Mouse (Mus musculus) cerebellum, postnatal 36 days (tissue): ENCODE results near the gene Zfp444.

Source experiments
- DNase-seq, 2 experiments: peaks; one replicate each; pipeline ENCODE4 v3.0.0; 2021 to 2022; ENCODE audit warnings: mixed read lengths in 2 of 2

The Zfp444 gene

GRCm38 (mm10) chr7:6172006-6172649 lies at the start of gene Zfp444:
TSS of gene Zfp444 (plus strand) at chr7:6172226.
- DNase-seq, result peak; percentile 98 to 99

- DNase-seq, result peak; percentile 77 to 86
These were observed 45.2 kb upstream of the Zfp444 start for GRCm38 (mm10) chr7:6126690-6127448.

- no peak for DNase-seq
These were observed 41.7 kb upstream of the Zfp444 start for GRCm38 (mm10) chr7:6130346-6130745.

GRCm38 (mm10) chr7:6132646-6133045 lies 39.4 kb upstream of the Zfp444 start:
- no peak for DNase-seq

GRCm38 (mm10) chr7:6136497-6136896 lies 35.5 kb upstream of the Zfp444 start:
- DNase-seq, result no peak

- DNase-seq, result no peak
These were observed 32.7 kb upstream of the Zfp444 start for GRCm38 (mm10) chr7:6139295-6139694.

- no peak for DNase-seq
These were observed 28.0 kb upstream of the Zfp444 start for GRCm38 (mm10) chr7:6143991-6144531.

- DNase-seq, result no peak
These were observed 26.4 kb upstream of the Zfp444 start for GRCm38 (mm10) chr7:6145423-6146188.

GRCm38 (mm10) chr7:6146194-6146981 lies 25.6 kb upstream of the Zfp444 start:
- peak in 1 of 2 experiments; percentile 31 for DNase-seq

GRCm38 (mm10) chr7:6146982-6147325 lies 25.1 kb upstream of the Zfp444 start:
- peak in 1 of 2 experiments; percentile 30 for DNase-seq

- DNase-seq, result no peak
These were observed 24.3 kb upstream of the Zfp444 start for GRCm38 (mm10) chr7:6147688-6148087.

GRCm38 (mm10) chr7:6151266-6151665 lies 20.8 kb upstream of the Zfp444 start:
- no peak for DNase-seq

GRCm38 (mm10) chr7:6152036-6152435 lies 20.0 kb upstream of the Zfp444 start:
- no peak for DNase-seq

- no peak for DNase-seq
These were observed 18.9 kb upstream of the Zfp444 start for GRCm38 (mm10) chr7:6153131-6153530.

GRCm38 (mm10) chr7:6154164-6154563 lies 17.9 kb upstream of the Zfp444 start:
- no peak for DNase-seq

- DNase-seq, result peak; percentile 80 to 81
These were observed 16.8 kb upstream of the Zfp444 start for GRCm38 (mm10) chr7:6155031-6155872.

GRCm38 (mm10) chr7:6155901-6156411 lies 16.1 kb upstream of the Zfp444 start, which contains the start of gene Zfp787:
TSS of gene Zfp787 (minus strand) at chr7:6155997.
- DNase-seq, result peak; percentile 93 to 98

GRCm38 (mm10) chr7:6156901-6157472 lies 15.0 kb upstream of the Zfp444 start:
- no peak for DNase-seq

- no peak for DNase-seq
These were observed 14.5 kb upstream of the Zfp444 start for GRCm38 (mm10) chr7:6157479-6157878.

GRCm38 (mm10) chr7:6159604-6160003 lies 12.4 kb upstream of the Zfp444 start:
- DNase-seq, result no peak

GRCm38 (mm10) chr7:6161541-6161940 lies 10.5 kb upstream of the Zfp444 start:
- DNase-seq, result no peak
